Mouse (Mus musculus) stomach, embryonic 16.5 days (tissue): ENCODE measurements at regions not wholly inside any gene's neighbourhood (a gene's known extent, or its start where the extent isn't known, plus 50 kb on each side); places are given as distances from the start of the nearest gene placed in this dataset. TPM values are rescaled to one million over a fixed set of nuclear protein-coding genes. Genes with fewer than 3 reads are reported as not detected.

Experiments
- microRNA-seq: library from miRNA; unstranded; fragments of <30 nt; microRNA quantifications from one replicate; pipeline ENCODE4, GENCODE M21; 2016

Small RNA genes lying in the stretch of these regions (microRNA-seq; reads per million reads assigned to microRNA genes)
- not detected for gene Gm27847
